Mouse (Mus musculus) heart, adult 18-20 months (tissue): Measurements from ENCODE around the gene Tgfbr3. TPM values are rescaled to one million over a fixed set of nuclear protein-coding genes. Genes with fewer than 3 reads are reported as not detected.

Experiments used
- DNase-seq, 2 experiments: peaks; one replicate each; pipeline ENCODE4 v3.0.0; 2021 to 2022; ENCODE audit warnings: mixed read lengths in 1 of 2
- total RNA-seq, 2 experiments: library from RNA; stranded (reverse); gene quantifications; 2 replicates each; pipeline ENCODE4 v1.2.3; 2021

The Tgfbr3 gene
- total RNA-seq, 2 experiments from 2014 or later = 36.4 to 44.5 TPM

DNA sequence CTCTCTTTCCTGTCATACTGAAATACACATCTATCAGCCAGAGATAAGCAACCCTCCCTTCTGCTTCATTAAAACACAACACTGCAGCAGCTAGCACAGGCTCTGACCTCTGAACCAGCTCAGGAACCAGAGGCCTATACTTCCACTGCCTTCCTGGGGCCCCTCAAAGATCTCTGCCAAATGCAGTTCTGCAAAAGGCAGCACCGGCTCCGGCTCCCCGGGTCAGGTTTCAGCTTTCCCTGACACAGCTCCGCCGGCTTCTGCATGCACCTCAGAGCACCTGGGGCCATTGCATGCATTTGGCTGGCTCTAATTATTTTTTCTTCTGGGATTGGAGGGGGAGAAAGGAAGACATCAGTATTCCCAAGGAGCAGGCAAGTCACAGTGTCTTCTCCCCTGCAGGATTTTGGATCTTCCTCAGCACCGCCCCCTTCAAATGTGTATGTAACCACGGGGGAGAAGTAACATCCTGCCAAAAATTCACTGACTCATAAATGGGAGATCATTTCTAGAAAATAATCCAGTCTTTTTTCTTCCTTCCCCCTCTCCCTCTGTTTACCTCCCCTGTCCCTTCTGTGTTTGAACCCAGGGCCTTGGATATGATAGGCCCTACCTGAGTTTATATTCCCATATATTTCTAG, 178.4 kb downstream of the Tgfbr3 start:
- no peak for DNase-seq

DNA sequence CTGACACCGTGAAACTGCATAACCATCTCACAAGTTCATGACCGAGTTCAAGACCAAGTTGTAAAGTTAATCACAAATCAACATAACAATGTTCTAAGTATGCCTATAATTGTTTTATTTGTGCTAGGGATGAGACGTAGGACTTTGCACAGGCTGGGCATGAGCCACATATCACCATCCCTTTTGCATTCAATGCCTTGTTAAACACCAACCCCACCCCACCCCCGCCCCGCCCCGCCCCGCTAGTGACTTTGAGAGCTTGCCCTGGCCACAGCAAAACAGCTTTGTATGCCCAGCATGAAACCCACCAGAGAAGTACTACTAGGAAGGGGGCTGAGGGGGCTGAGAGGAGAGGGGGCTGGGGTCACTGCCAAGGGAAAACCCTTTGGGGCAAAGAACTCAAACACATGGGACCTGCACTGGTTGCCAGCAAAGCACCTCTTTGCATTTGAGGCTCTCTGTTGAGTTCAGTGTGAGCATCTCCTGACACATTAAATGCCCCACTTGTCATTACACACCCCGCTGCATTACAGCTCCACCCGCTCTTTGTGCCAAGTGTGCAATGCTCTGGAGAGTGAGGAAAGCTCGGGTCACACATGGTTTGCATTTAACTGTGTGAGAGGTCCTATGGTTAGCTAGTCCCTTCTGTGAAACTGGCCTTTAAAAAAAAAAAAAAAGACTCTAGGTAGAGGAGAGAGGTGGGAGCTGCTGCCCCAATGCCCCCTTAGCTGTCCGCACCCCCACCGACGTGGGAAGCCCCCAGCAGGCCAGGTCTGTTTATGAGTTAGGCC, 179.1 kb downstream of the Tgfbr3 start:
- DNase-seq = no peak

DNA sequence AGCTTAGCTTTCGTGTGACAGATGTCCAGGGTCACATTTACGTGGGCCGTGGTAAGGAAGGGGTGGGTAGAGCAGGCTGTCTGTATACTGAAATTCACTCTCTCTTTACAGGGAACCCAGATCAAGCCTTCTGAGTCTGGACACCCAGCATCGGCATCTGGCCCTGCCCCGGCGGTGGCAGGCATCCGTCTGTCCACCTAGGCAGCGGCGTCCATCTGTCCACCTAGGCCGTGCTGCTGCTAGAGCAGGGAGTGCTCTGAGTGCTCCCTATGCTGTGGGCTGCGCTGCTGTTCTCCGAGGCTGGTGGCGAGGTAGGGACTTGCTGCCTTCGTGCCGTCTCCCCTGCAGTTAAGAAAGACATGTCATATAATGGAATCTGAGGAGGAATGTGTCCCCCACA, 180.0 kb downstream of the Tgfbr3 start:
- no peak for DNase-seq

DNA sequence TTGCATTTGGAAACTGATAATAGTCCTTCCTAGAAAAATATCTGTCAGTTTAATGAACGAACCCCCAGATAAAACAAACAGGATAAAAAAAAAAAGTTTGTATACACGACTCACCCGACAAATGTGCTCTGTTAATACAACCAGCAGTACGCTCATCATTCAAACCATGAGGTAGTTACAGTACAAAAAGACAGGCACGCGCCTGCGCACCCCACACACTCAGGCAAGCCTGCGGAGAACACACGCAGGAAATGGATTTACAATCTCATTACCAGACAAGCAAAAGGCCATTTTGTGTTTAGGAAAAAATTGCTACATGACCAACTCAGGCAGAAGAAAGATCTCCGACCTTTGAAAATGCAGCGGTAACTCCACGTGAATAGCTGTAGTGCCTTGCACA, 182.6 kb downstream of the Tgfbr3 start:
- no peak for DNase-seq

DNA sequence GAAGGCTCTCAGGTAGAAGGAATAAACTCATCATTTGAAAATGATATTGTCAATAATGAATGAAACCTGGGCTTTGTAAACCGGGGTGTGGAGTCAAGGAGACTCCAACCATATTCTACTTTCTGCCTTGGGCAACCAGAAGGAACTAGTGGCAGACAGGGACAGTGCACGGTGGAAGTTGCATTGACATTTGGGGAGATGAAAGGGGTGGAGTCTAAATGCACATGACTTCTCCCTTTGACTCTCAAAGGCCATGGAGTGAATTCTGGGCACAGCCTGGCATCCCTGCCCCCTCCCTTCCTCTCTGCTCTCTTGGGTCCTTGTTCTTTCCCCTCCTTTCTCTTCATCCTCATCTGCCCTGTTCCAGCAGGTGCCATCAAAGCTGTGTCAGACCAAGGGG, 183.3 kb downstream of the Tgfbr3 start:
- no peak for DNase-seq

DNA sequence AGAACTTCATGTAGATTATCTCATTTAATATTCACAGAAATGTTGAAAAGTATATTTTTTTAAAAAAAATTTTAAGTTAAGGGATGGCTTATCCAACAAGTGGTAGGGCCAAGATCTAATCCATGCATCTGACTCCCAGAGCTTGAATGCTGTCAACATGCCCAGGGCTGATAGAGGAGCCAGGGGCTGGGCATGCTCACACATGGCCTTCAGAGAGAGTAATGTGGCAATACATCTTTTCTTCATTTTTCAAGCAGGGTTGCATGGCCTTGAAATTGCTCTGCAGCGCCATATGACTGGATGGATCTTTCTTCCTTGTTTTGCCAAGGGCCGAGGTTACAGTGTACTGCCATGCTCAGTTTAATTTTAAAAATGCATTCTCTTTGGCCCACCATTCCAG, 185.8 kb downstream of the Tgfbr3 start:
- no peak for DNase-seq

DNA sequence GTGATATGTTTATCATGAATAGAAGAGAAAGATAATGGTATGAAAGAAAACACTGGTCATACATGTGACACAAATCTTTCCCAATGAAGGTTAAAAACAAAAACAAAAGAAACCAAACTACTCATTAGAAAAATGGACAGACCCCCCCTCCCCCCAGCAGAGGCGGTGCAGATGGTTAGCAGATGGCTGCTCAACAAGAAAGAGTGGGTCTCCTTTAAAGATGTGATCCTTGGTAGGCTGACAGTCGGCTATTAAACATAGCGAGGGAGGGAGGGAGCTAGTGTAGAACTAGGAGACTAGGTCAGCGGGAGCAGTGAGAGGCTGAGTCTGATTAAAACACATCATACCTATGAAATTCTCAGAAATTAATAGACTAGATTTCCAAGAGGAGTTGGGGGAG, 186.5 kb downstream of the Tgfbr3 start:
- no peak for DNase-seq

DNA sequence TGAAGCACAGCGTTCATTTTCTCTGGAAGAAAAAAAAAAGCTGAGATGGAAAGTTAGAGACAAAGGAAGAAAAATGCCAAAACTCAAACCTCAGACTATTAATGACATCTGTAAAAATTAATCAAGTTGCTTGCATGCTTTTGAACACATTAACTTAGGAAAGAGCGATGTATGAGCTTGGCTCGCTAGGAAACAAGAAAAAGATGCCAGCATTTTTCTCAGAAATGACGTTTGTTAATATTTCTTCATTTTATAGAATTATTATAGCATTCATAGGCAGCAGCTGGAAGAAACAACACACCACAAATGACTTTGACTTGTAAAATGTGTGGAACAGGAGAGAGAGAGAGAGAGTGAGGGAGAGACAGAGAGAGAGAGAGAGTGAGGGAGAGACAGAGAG, 187.7 kb downstream of the Tgfbr3 start:
- DNase-seq = no peak

DNA sequence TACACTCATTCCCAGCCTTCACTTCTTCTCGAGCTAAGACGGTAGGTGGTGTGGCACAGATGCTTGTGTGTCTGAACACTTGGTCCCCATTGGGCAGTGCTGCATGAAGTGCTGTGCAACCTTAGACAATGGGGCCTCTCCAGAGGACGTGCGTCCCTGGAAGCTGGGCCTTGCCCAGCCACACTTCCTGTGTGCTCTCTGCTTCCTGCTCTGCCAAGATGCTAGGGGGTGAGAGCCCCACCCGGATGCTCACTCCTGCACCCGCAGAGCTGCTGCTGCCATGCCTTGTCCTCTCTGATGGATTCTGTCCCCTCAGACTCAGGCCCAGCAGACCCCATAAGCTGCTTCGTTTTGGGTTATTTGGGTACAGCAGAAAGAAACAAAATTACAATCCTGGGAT, 188.3 kb downstream of the Tgfbr3 start:
- no peak for DNase-seq

DNA sequence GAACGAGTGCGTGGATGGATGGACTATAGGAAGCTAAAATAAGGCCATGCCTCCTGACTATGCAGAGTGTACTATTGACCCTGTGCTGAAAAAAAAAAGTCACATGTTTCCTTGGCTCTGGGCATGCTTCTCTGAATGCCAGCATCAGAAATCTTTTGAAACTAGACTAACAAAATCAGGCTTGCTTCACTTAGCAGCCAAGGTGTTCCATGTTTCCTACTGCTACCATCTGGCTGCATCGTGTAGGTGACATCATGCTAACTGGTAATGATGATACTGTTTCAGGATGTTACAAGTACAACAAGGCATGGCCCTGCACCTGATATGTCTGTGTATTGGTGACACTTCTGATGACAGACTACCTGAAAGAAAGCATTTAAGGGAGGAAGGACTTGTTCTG, 189.8 kb downstream of the Tgfbr3 start:
- no peak for DNase-seq

DNA sequence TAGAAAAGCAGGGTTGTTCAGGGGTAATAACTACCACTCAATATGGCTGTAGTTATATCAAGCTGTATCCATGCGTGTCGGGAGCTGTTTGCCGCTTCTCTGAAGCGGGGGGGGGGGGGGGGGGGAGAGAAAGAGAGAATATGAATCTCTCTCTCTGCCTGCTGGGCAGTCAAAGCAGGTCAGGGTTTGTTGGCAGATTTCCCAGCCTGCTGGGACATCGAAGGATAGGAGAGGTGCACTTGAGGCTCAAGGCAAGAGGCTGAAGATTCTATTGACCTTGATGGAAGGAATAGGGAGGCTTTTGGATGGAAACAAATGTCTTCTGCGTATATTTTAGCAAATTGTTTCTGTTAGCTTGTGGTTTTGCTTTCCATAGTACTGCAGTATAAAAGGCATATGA, 190.4 kb downstream of the Tgfbr3 start:
- DNase-seq = peak in 1 of 2 experiments; percentile 17

DNA sequence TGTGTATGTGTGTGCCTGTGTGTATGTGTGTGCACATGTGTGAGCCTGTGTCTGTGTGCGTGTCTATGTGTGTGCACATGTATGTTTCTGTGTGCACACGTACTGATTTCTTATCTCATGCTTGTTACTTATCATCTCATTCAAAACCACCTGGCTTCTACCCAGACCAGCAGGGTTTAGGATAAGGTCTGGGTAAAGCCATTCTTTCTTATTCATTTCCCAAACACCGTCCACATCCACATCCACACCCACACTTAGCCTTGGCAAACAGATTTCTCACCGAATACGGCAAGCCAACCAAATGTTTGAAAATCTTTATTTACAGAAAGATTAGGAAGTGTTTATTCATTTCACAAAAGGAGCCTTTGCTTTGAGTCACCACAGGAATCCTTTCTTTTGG, 191.4 kb downstream of the Tgfbr3 start:
- DNase-seq = no peak

DNA sequence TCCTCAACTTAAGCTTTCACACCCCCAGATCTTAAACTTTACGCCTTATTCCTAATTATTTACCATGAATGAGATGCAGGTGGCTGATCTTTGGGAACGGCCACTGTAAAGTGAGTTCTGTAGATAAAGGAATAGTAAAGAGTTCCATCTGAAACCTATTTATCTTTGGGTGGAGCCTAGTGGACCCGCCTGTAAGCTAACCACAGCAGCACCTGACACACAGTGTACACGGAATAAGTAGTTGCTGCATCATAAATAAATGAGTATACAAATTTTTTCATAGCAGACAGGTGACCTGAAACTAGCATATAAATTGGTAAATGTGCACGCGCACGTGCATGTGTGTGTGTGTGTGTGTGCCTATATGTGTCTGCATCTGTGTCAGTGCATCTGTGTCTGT, 192.1 kb downstream of the Tgfbr3 start:
- no peak for DNase-seq

DNA sequence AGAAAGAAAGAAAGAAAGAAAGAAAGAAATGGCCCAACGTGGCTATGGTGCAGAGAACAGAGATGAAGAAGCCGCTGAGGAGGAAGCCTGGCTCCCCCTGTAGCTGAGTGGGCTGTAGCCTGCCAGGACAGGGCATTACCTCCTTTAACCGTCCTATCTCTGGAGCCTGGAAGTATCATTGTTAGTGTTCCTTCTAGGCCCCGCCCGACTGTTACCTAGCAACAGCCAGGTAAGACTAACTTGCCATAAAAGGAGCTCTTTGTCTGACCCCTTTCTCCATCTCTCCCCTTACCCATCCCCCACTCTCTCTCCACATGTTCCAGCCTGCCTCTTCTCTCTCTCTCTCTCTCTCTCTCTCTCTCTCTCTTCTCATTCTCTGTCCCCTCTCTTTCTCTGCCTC, 195.2 kb downstream of the Tgfbr3 start:
- DNase-seq = no peak

DNA sequence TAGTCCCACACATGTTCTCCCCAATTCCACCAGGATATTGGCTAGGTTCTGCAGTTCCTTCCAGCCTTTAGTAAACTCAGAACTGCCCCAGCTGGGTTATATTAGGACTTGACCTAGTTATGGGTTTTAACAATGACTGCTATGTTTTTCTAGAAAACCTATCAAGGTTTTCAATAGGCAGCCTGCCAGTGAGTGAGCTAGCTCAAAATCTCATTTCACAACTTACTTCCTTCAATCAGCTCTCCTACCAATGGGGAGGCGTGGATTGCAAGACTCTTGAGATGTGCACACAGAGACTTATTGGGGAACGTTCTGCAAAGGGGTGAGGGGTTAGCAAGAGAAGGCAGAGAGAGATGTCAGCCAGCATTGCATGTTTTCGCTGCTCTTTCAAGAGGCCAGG, 196.2 kb downstream of the Tgfbr3 start:
- DNase-seq = peak; percentile 66 to 78

DNA sequence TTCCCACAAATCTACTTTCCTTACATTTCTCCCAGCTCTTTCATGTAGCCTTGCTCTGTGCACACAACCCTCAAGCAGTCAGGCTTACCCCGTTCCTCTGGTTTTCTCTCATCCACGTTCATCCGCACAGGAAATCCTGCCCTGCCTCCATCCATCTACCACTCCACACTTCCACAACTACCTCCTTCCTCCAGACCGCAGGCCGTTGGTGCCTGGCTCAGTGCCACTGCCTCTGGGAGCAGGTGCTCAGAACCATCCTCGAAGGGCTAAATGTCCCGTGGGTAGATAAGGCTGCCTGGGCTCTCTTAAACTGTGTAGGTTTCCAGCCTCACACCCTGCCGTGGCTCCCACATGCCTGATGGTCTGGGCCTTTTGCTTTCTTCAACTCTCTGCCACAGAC, 197.3 kb downstream of the Tgfbr3 start:
- DNase-seq = no peak

DNA sequence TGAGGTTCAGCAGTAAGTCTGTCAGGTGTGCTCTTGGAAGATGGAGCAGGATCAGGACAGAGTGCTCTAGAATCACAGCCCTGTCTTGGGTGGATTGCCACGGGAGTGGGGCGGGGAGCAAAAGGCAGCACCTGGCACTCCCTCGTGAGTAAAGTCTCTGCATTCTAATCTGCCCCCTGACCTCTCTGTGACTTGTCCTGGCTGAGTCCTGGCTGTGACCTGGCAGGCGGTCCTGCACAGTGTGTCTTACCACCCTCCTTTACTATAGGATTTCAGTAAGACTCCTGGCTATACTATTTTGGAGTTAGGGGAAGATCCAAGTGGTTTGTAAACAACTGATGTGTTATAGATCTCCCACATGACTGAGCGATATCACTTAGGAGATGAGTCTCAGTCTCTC, 199.5 kb downstream of the Tgfbr3 start:
- no peak for DNase-seq

DNA sequence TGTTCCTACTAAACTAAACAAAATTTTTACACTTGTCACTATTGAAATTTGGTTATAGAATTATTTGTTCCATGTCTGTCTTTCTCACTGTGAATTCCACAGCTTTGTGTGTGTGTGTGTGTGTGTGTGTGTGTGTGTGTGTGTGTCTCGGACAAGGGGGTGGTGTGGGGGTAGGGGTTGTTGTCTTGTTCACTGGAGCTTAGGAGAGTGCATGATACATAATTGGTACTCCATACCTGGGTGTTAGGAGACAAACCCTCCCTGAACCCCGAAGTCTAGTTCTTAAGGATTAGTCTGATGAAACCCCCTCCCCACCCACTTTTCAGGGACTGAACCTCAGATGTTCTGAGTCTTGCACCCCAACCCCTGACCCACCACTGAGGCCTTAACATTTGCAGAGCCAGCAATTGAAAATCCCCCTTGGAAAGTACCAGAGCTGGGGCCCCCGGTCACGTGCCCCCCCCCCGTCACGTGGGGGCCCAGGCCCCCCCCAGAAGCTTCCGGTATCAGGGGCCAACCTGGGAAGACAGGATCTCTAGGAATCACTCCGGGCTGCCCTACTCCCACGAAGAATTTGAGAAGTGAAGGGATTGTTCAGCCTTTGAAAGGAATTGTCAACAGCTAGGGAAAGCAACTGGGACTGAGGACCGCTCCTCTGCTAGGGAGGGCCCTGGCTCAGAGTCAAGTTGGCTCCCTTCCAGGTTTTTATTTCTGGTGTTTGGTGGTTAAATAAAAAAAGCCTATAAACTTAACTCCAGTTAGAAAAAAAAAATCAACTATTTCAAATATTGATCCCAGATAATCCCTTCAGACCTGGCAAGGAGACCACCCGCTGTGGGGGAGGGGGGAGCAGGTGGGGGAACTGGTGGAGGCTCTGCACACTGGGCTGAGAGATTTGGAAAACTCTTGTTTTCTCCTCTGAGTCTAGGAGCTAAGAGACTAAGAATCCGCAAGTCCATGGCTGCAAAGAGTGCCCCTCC, 201.3 kb downstream of the Tgfbr3 start:
- peak; percentile 91 to 92 for DNase-seq

DNA sequence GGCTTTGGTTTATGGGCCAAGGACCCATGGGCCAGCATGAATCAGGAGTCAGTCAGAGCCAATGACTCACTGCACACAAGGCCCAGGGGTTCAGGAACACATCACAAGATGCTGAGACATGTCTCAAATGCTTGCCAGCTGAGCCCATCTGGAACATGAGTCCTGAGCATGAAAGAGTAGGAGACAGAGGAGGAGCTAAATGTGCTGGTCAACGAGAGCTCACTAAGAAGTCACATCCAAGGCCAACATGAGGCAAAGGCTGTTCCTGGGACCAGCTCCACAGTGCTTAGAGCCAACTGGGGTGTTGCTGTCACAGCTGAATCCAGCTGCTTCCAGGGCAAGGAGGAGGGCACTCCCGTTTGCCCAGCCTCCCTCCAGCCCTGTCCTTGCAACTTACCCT, 202.1 kb downstream of the Tgfbr3 start:
- peak; percentile 84 to 94 for DNase-seq

DNA sequence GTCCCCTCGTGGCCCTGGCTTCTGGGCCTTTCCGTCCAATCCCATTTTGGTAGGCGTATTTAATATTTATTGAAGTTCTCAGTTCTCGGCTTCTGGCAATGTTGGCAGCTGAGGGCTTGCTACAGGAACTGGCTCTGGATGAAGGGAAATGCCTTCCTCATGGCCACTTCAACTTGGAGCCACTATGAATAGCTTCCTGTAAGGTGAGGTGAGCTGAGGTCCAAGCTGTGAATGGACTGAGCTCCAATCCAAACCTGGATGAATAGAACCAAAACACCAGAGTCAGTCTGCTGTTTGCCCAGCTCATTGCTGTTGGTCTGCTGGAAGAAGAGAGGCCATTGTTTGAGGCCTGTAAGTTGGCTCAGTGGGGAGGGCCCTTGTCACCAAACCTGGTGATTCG, 203.3 kb downstream of the Tgfbr3 start:
- DNase-seq = peak in 1 of 2 experiments; percentile 25

DNA sequence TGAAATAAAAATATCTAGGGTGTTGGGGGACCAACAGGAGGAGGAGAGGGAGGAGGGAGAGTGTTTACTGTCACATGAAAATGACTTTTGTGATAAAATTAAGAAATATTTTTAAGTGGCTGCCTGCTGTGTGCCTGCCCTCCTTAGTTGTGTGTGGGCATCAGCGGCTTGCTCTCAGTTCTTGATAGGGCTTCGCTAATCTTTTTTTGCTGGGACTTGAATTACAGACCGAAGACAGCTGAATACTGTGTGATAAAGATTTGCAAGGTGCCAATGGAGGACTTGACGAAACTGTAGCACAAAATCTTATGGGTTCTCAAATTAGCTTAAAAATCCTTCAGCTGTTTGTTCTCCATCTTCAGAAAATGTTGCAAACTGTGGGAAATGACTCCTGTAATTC, 205.0 kb downstream of the Tgfbr3 start:
- DNase-seq = no peak

DNA sequence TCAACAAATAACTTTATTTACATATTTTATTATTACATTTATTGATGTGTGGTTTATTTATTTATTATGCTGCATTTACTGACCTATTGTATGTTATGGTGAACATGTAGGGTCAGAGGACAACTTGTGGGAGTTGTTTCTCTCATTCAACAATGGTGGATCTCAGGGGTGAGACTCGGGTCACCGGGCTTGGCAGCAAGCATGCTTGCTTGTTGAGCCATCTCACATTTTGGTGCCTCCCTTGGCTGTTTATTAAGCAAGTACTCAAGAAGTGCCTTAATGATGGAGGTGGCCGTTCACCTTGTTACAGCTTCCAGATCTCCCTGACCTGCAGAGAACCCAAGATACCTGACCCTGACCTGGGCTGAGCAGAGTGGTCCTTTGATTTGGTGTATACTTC, 207.4 kb downstream of the Tgfbr3 start:
- DNase-seq = no peak
